Mouse (Mus musculus) hindbrain, postnatal 0 days (tissue): ENCODE data around the gene Rpl13a. TPM values are rescaled to one million over a fixed set of nuclear protein-coding genes. Genes with fewer than 3 reads are reported as not detected.

ENCODE experiments used
- ATAC-seq: fragments of 200-750 bp; cut with Nextera tagmentation; 2 replicates; pipeline ENCODE4 v1.8.0; 2017; ENCODE audit warnings: mild to moderate bottlenecking, moderate TSS enrichment, moderate library complexity
- DNase-seq: peaks from one replicate; pipeline ENCODE4 v3.0.0-alpha.2; 2015; ENCODE audit warnings: low spot score
- H3K27ac ChIP-seq: fragments of 300-500 bp; sonication (generic); 2 replicates; pipeline ENCODE4 v1.5.1; 2014; ENCODE audit warnings: mild to moderate bottlenecking
- H3K27me3 ChIP-seq: fragments of 300-500 bp; sonication (generic); 2 replicates; pipeline ENCODE4 v1.6.1; 2014; ENCODE audit warnings: low read length, mixed read lengths; ENCODE audit not compliant: insufficient read depth
- H3K36me3 ChIP-seq: fragments of 300-500 bp; sonication (generic); 2 replicates; pipeline ENCODE4 v1.6.1; 2014; ENCODE audit warnings: low read length, mixed read lengths; ENCODE audit not compliant: insufficient read depth
- H3K4me1 ChIP-seq: fragments of 300-500 bp; sonication (generic); 2 replicates; pipeline ENCODE4 v1.6.1; 2014; ENCODE audit warnings: antibody characterized with exemption, low read length, mixed read lengths; ENCODE audit not compliant: insufficient read depth
- H3K4me2 ChIP-seq: fragments of 300-500 bp; sonication (generic); 2 replicates; pipeline ENCODE4 v1.6.1; 2014; ENCODE audit warnings: low read depth, mild to moderate bottlenecking, low read length, moderate library complexity, mixed read lengths
- H3K4me3 ChIP-seq: fragments of 300-500 bp; sonication (generic); 2 replicates; pipeline ENCODE4 v1.5.1; 2014; ENCODE audit warnings: low read length
- H3K9ac ChIP-seq: fragments of 300-500 bp; sonication (generic); replicated peaks from 2 replicates; pipeline ENCODE4 v1.6.1; 2014; ENCODE audit warnings: mild to moderate bottlenecking, low read length, moderate library complexity, mixed read lengths
- H3K9me3 ChIP-seq: fragments of 300-500 bp; sonication (generic); 2 replicates; pipeline ENCODE4 v1.6.1; 2016; ENCODE audit warnings: low read length, mixed read lengths
- CTCF ChIP-seq: IDR thresholded peaks from 2 replicates; pipeline ENCODE4 v1.5.1; 2016; ENCODE audit warnings: antibody characterized with exemption, control low read depth, low read depth
- WGBS: fragments of 180-500 bp; shearing (Covaris S2); extraction: QIAGEN DNeasy Blood & Tissue Kit; methylation state at CpG from one replicate; pipeline ENCODE4 v1.1.7; 2014; 5-methylcytosine and 5-hydroxymethylcytosine counted together
- polyA plus RNA-seq: library from polyadenylated mRNA; unstranded; fragments of >200 nt; fragmentation: Nextera tagmentation; extraction: Ambion mirVana; gene quantifications from 2 replicates; pipeline ENCODE4 v1.2.1, GENCODE M21; 2015
- total RNA-seq: library from RNA; depleted of rRNA; stranded (reverse); fragments of >200 nt; gene quantifications from 2 replicates; pipeline ENCODE4 v1.2.3, GENCODE M21; 2014

Gene Rpl13a
- total and polyA plus RNA-seq, 2 experiments from 2014 or later: 800 to 1,807 TPM

DNA sequence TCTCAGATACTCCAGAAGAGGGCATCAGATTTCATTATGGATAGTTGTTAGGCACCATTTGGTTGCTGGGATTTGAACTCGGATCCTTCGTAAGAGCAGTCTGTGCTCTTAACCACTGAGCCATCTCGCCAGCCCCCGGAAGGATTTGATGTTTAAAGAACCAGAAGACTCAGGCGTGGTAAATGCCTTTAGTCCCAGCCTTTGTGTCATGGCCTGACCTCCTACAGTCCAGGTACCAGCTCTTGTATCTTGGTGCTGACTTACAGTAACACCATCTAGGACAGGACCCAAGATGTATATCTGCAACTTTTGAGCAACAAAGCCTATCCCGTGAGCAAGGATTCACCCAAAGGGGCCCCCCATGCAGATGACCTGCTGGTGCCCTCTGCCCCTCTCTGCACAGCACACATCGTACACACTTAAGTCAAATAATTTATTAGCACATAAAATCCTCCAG, 3.4 kb downstream of the Rpl13a start:
- 20% methylated on average over 7 of the region's 7 CpGs for WGBS
- no peak for ATAC-seq
- Histone ChIP-seq H3K4me3 (no peak overlapping the region), H3K36me3 (peaks cover 53% of the 10 kb centered on the region), H3K27ac (peak overlapping the region; percentile 80), H3K9ac (no peak overlapping the region), H3K27me3 (no peaks in the 10 kb centered on the region), H3K4me2 (no peak overlapping the region), H3K4me1 (peaks cover 14% of the 10 kb centered on the region), H3K9me3 (no peaks in the 10 kb centered on the region)
- DNase-seq: peak; percentile 49
- TF ChIP-seq CTCF: no peak

- Histone ChIP-seq H3K4me3 (peak within 1 kb of the TSS; percentile 64), H3K27ac (peak within 1 kb of the TSS; percentile 87), H3K27me3 (no peaks in the 10 kb centered on the region), H3K4me2 (peak within 1 kb of the TSS; percentile 96), H3K9me3 (no peaks in the 10 kb centered on the region), H3K9ac (peak within 1 kb of the TSS; percentile 78), H3K36me3 (peaks cover 59% of the 10 kb centered on the region), H3K4me1 (peaks cover 14% of the 10 kb centered on the region)
- TF ChIP-seq CTCF: peak; percentile 34
- ATAC-seq (peak; percentile 88), DNase-seq (peak; percentile 100)
- WGBS: 1% methylated on average over 59 of the region's 59 CpGs
Measured at GRCm38 (mm10) chr7:45124224-45125143, 4.1 kb downstream of the Rpl13a start, which contains the start of gene Rps11. Gene Rps11 (minus strand): TSS chr7:45124439.

DNA sequence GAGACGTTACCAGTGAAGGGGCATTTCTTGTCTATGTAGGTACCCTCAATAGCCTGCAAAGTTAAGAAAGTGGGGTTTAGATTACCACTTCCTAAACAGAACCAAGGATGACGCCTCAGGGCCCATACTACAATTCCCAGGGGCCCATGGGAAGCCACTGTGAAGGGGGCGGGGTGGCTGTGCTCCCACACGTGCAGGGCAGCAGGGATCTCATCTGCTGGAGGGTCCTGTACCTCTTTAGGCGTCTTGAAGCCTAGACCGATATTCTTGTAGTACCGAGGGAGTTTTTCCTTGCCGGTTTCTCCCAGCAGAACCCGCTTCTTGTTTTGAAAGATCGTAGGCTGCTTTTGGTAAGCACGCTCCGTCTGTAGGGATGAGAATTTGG, 5.4 kb downstream of the Rpl13a start:
- DNase-seq (peak; percentile 46), ATAC-seq (no peak)
- no peaks in the 10 kb centered on the region for H3K9me3 ChIP-seq
- H3K36me3 ChIP-seq: peaks cover 69% of the 10 kb centered on the region
- peaks cover 14% of the 10 kb centered on the region for H3K4me1 ChIP-seq
- 22% methylated on average over 12 of the region's 12 CpGs for WGBS
- H3K4me3 ChIP-seq: peak overlapping the region; percentile 64
- no peak for TF ChIP-seq CTCF
- no peaks in the 10 kb centered on the region for H3K27me3 ChIP-seq
- H3K27ac ChIP-seq: peak overlapping the region; percentile 87; the same call in 1 of the 2 replicates
- H3K9ac ChIP-seq: peak overlapping the region; percentile 78
- peak overlapping the region; percentile 96 for H3K4me2 ChIP-seq

DNA sequence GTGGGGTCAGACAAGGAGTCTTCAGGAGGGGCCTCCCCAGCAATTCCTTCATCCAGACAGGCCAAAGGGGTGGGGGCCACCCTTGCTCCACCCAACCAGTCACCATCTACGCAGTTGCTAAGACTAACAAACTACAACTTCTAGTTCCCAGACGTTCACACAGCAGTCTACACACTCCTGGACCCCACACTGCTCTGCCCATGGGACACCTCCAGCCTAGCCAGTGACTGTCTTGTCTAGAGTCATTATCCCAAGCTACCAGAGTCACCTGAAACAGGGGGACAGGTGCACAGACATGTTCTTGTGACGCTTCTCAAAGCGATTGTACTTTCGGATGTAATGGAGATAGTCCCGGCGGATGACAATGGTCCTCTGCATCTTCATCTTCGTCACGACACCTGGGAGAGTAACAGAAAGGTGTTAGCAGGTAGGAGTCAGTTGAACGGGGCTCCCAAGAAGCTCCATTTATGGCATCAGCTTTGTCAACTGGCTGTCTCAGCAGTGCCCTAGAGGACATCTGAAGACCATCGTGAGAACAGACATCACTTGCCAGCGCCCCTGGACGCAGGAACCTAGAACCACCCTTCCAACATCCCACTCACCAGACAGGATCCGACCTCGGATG, 5.9 kb downstream of the Rpl13a start:
- ATAC-seq (no peak), DNase-seq (no peak)
- H3K4me3 ChIP-seq: peak overlapping the region; percentile 64
- peaks cover 70% of the 10 kb centered on the region for H3K36me3 ChIP-seq
- H3K9ac ChIP-seq: peak overlapping the region; percentile 78; the same call in 1 of the 2 replicates
- TF ChIP-seq CTCF: no peak
- H3K9me3 ChIP-seq: no peaks in the 10 kb centered on the region
- H3K4me1 ChIP-seq: peaks cover 14% of the 10 kb centered on the region
- 83% methylated on average over 15 of the region's 15 CpGs for WGBS
- H3K27ac ChIP-seq: 0 out of 2 replicates have a peak overlapping the region, but pooled peaks have one; percentile 87
- no peaks in the 10 kb centered on the region for H3K27me3 ChIP-seq
- H3K4me2 ChIP-seq: peak overlapping the region; percentile 96

DNA sequence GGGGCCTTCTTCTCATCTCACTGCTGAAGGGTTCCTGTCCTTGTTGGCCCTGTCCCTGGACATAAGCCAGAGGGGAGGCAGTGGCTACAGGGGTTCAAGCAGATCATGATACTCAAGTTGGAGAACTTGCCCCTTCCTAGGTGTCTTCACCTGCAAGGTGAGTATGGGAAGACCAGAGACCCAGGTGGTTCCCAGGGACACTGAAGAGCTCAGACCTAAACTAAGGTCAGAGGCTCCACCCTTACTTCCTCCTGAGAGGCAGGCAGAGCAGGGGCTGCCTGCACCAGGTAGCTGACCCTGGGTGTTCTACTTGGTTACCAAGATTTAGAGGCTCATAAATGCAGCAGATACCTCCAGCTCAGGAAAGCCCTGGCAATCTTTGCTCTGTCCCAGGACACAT, 6.6 kb downstream of the Rpl13a start:
- H3K4me1 ChIP-seq: peaks cover 8% of the 10 kb centered on the region
- DNase-seq: no peak
- H3K27me3 ChIP-seq: no peaks in the 10 kb centered on the region
- no peak overlapping the region for H3K4me2 ChIP-seq
- H3K9me3 ChIP-seq: no peaks in the 10 kb centered on the region
- H3K4me3 ChIP-seq: no peak overlapping the region
- H3K36me3 ChIP-seq: peaks cover 66% of the 10 kb centered on the region
- H3K9ac ChIP-seq: no peak overlapping the region
- ATAC-seq: no peak
- no peak for TF ChIP-seq CTCF
- no peak overlapping the region for H3K27ac ChIP-seq

DNA sequence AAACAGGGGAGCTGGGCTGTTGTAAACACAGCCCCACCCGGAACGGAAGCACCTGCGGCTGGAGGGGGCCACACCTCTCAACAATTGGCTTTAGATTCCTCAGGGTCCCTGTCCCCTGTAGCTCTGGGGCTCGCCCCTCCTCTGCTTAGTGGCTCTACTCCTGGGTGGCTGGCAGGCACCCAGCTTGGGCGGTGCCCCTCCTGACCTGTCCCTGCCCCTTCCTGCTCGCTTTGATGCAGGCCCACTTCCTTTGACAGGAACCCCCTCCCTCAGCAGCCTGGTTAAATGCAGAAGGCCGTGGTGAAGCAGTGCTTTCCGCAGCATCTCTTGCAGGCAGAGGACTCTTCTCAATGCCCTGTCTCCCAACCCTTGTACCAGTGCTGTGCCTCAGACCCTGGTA, 7.2 kb downstream of the Rpl13a start:
- 62% methylated on average over 8 of the region's 8 CpGs for WGBS
- H3K27me3 ChIP-seq: no peaks in the 10 kb centered on the region
- H3K36me3 ChIP-seq: peaks cover 60% of the 10 kb centered on the region
- no peak for DNase-seq
- H3K4me1 ChIP-seq: peaks cover 6% of the 10 kb centered on the region
- H3K4me2 ChIP-seq: no peak overlapping the region
- no peak for ATAC-seq
- no peak overlapping the region for H3K4me3 ChIP-seq
- no peak for TF ChIP-seq CTCF
- H3K9me3 ChIP-seq: no peaks in the 10 kb centered on the region
- H3K27ac ChIP-seq: no peak overlapping the region; the same call in 1 of the 2 replicates
- no peak overlapping the region for H3K9ac ChIP-seq
